Mouse (Mus musculus) erythroid progenitor cell, adult 5-6 weeks (primary cell): ENCODE measurements around the gene Rnaset2b. TPM values are rescaled to one million over a fixed set of nuclear protein-coding genes. Genes with fewer than 3 reads are reported as not detected.
A peak's percentile ranks its signal among the peaks of the same experiment; 100 is the strongest.
"Not testable (repeated sequence)": the region's sequence is repeated elsewhere in the genome, so short reads cannot be mapped to it uniquely, and the experiment has no call there.

ENCODE experiments used
- ATAC-seq: replicated peaks from 2 replicates; pipeline ENCODE4 v1.8.0; 2016; ENCODE audit warnings: moderate number of reproducible peaks, mild to moderate bottlenecking, moderate TSS enrichment, inconsistent platforms; ENCODE audit not compliant: poor library complexity, low FRiP score, severe bottlenecking
- total RNA-seq, 2 experiments: library from RNA; stranded (forward) in 1 of 2; stranded (reverse) in 1 of 2; fragments of 150-400 nt in 1 of 2; fragments of 186-747, 209-891 nt in 1 of 2; gene quantifications; 2 replicates each; pipeline versions ENCODE4 v1.2.3 to v1.2.4; 2015 to 2017; ENCODE audit warnings: low replicate concordance in 2 of 2

Rnaset2b gene
- total RNA-seq (2015; ENCODE audit: low replicate concordance) (132 and 151 TPM in 2 replicates), total RNA-seq (2017; ENCODE audit: low replicate concordance) (78.4 and 110 TPM in 2 replicates)

GRCm38 (mm10) chr17:6970334-6970733 is at the start of gene Rnaset2b:
Gene Rnaset2b, plus strand, starts transcription at chr17:6970634.
- not testable (repeated sequence) for ATAC-seq

GRCm38 (mm10) chr17:6931625-6932024 is 38.8 kb upstream of the Rnaset2b start:
- ATAC-seq: not testable (repeated sequence)

GRCm38 (mm10) chr17:6942560-6942959 is 27.9 kb upstream of the Rnaset2b start:
- ATAC-seq: not testable (repeated sequence)

- ATAC-seq: peak; percentile 53; the same call in 1 of the 2 replicates
Observed at GRCm38 (mm10) chr17:6947637-6947983, 22.8 kb upstream of the Rnaset2b start.

DNA sequence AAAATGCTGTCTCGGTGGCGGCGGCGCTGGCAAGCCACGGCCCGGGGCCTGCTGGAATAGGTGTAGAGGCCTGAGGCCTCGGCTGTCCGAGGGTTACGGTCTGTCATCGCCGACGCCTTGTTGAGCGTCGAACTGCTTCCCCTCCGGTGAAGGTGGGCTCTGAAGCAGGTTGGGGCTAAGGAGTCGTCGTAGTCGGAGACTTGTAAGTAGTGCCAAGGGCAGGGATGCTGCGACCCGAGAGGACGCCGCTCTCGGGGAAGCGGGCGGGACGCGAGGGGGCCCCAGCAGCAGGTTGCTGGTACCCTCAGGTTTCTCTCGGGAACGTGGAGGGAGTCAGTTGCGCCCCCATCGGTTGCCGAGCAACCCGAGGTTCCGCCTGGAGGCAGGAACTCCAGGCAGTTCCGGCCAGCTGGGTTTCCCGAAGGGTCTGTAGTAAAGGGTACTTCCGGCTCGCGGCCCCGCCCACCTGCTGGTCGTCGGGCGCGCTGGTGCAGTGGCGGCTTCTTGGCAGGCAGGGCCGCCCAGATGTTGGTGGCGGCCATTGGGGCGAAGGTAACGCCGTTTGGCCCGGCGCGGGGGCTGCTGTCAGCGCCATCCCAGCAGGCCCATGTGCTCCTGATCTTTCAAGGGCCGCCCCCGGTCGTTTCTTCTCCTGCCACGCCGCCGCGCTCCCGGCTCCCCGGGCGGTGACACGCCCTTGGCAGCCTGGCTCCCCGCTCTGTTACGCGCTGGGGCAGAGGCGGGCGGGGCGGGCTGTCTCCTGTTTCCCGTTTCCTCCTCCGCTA is 22.3 kb upstream of the Rnaset2b start, which contains the start of gene Rsph3b:
TSS of gene Rsph3b (minus strand) at position 699 of the 785 bp plus-strand sequence.
- ATAC-seq: peak; percentile 94

DNA sequence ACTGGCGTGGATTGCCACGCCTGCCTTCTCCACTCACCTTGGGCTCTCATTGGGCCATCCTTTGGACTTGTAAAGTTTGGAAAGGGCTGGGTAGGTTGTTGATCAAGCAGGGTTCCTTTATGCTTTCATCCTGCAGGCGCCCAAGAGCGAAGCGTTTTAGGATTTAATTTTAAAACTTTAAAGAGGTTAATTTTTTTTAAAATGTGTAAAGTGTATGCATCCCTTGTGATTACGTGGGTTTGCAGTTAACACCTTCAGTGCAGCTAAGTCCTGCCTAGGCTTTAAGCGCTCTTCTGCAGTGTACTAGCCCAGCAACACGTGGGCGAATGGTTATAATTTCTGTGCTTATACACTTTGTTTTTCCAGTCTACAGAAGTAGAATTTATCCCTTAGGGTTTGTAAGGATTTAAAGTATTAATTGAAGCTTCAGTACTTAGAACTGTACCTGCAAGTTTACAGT is 21.6 kb upstream of the Rnaset2b start:
- not testable (repeated sequence) for ATAC-seq

- ATAC-seq: not testable (repeated sequence)
Observed at GRCm38 (mm10) chr17:6958881-6959280, 11.6 kb upstream of the Rnaset2b start.

GRCm38 (mm10) chr17:6959543-6960259 is 10.7 kb upstream of the Rnaset2b start:
- ATAC-seq: not testable (repeated sequence)

GRCm38 (mm10) chr17:6960349-6960748 is 10.1 kb upstream of the Rnaset2b start:
- ATAC-seq: not testable (repeated sequence)

DNA sequence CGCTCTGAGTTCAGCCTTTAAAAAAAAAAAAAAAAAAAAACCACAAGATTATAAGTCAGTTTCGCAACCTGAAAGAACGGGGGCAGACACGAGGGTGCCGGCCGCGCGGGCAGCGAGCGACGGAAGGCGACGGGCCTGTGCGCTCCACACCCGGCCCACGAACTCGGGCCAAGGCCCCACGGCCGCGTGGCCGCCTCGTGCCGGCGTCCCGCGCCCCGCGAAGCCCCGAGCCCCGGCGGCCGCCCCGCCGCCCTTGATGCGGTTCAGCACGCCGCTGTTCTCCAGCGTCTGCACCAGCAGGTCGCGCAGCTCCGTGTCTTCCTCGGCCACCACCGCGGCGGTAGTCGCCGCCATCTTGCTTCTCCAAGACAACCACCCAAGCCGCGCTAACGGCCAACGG is 9.7 kb upstream of the Rnaset2b start, which contains the start of gene Tagap1:
TSS of gene Tagap1 (minus strand) at position 381 of the 400 bp plus-strand sequence.
- not testable (repeated sequence) for ATAC-seq

DNA sequence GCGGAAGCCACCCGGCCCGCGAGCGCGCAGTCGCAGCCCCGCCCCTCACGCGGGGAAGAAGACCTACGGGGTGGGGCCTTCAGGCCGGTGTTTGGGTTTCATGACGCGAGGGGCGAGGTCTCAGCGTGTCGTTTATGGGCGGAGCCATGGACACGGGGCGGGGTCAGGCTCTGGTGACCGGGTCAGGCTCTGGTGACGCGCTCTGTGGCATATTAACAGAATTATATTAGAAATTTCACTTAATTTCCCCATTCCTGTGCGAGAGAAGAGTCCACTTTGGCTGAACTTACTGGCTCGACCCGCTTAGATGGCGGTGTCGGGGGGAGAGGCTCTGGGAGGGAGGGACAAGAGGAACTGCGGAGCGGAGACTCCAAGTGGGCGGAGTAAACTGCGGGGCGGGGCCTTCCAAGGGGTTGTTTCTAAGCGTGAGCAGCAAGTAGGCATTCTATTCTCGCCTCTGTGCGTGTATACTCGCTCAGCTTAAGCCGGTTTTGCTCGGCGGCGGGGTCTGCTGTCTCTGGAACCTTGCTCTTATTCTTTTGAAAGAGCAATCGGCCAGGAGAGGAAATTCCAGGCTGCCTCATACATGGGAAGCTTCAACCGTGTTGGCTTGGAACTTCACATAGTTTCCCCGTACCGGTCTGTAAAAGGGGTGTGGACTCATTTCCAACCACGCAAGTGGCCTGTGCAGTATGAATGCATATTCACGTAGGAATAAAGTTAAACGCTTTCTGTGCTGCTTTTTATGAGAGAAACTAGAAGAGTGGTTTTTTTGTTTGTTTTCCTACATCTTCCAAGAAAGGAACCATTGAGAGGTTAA is 9.0 kb upstream of the Rnaset2b start:
- peak; percentile 92 for ATAC-seq

- ATAC-seq: not testable (repeated sequence)
Observed at GRCm38 (mm10) chr17:6962339-6962738, 8.1 kb upstream of the Rnaset2b start.

DNA sequence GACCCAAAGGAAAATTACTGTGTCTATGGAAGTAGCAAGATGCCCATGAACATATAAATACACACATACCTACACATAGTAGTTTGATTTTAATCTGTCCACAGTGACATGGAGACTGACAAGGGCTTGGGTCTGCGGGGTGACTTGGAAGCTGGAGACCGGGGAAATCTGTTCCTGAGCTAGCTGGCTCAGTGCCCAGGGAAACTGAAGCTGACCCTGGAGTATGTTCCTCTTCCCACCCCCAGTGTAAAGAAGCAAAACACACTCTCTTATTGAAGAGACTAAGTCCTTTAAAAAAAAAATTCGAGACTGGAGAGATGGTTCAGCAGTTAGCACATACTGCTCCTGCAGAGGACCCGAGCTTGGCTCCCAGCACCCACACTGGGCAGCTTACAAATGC is 7.5 kb upstream of the Rnaset2b start:
- ATAC-seq: not testable (repeated sequence)

- not testable (repeated sequence) for ATAC-seq
Observed at GRCm38 (mm10) chr17:6965364-6965763, 5.1 kb upstream of the Rnaset2b start.

GRCm38 (mm10) chr17:6967673-6968072 is 2.8 kb upstream of the Rnaset2b start:
- ATAC-seq: not testable (repeated sequence)

GRCm38 (mm10) chr17:6971238-6971637 is 804 bp downstream of the Rnaset2b start:
- ATAC-seq: not testable (repeated sequence)

- ATAC-seq: not testable (repeated sequence)
Observed at GRCm38 (mm10) chr17:6972836-6973396, 2.5 kb downstream of the Rnaset2b start.

DNA sequence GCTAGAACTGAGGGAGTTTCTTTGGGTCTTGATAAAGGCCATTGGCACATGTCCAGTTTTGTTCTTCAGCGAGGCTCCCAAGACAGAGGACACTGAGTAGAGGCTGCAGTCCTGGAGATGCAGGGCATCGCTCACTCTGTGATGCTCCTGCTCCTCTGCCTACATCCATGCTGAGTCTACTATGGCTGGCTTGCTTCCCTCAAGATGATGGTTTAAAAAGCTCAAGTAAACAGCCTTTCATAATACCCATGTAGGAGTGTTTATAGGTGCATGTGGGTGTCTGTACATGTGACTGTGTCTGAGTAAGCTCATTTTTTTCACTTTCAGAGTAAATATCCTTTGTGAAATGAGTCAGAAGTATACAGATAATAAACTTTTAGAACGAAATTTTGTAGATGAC is 4.6 kb downstream of the Rnaset2b start:
- ATAC-seq: not testable (repeated sequence)
